Mouse (Mus musculus) kidney, postnatal 0 days (tissue): Measurements from ENCODE around the gene Ppp1r12c. TPM values are rescaled to one million over a fixed set of nuclear protein-coding genes. Genes with fewer than 3 reads are reported as not detected.

Experiments used
- ATAC-seq: fragments of 200-750 bp; cut with Nextera tagmentation; replicated peaks from 2 replicates; pipeline ENCODE4 v1.8.0; 2017; ENCODE audit warnings: low read depth, moderate number of reproducible peaks, moderate TSS enrichment, moderate library complexity; ENCODE audit not compliant: low FRiP score
- DNase-seq: peaks from one replicate; pipeline ENCODE4 v3.0.0-alpha.2; 2016; ENCODE audit warnings: low spot score
- H3K27ac ChIP-seq: fragments of 300-500 bp; sonication (generic); 2 replicates; pipeline ENCODE4 v1.5.1; 2014; ENCODE audit warnings: mild to moderate bottlenecking
- H3K27me3 ChIP-seq: fragments of 300-500 bp; sonication (generic); 2 replicates; pipeline ENCODE4 v1.6.1; 2014; ENCODE audit warnings: low read length, mixed read lengths; ENCODE audit not compliant: insufficient read depth
- H3K36me3 ChIP-seq: fragments of 300-500 bp; sonication (generic); 2 replicates; pipeline ENCODE4 v1.6.1; 2014; ENCODE audit warnings: low read length, mixed read lengths; ENCODE audit not compliant: insufficient read depth
- H3K4me1 ChIP-seq: fragments of 300-500 bp; sonication (generic); replicated peaks from 2 replicates; pipeline ENCODE4 v1.6.1; 2014; ENCODE audit warnings: antibody characterized with exemption, low read length, mixed read lengths; ENCODE audit not compliant: insufficient read depth
- H3K4me2 ChIP-seq: fragments of 300-500 bp; sonication (generic); 2 replicates; pipeline ENCODE4 v1.6.1; 2014; ENCODE audit warnings: mild to moderate bottlenecking, low read length, moderate library complexity, mixed read lengths
- H3K4me3 ChIP-seq: fragments of 300-500 bp; sonication (generic); replicated peaks from 2 replicates; pipeline ENCODE4 v1.5.1; 2014; ENCODE audit warnings: low read depth, low read length
- H3K9ac ChIP-seq: fragments of 300-500 bp; sonication (generic); 2 replicates; pipeline ENCODE4 v1.6.1; 2014; ENCODE audit warnings: low read depth, low read length
- H3K9me3 ChIP-seq: fragments of 300-500 bp; sonication (generic); replicated peaks from 2 replicates; pipeline ENCODE4 v1.6.1; 2016; ENCODE audit warnings: low read length, inconsistent platforms, mixed read lengths
- CTCF ChIP-seq: IDR thresholded peaks from 2 replicates; pipeline ENCODE4 v1.5.1; 2016; ENCODE audit warnings: antibody characterized with exemption, low read depth, mild to moderate bottlenecking, moderate library complexity
- WGBS: fragments of 180-500 bp; shearing (Covaris S2); extraction: QIAGEN DNeasy Blood & Tissue Kit; methylation state at CpG from one replicate; pipeline ENCODE4 v1.1.7; 2014; 5-methylcytosine and 5-hydroxymethylcytosine counted together
- polyA plus RNA-seq: library from polyadenylated mRNA; unstranded; fragments of >200 nt; fragmentation: Nextera tagmentation; extraction: Ambion mirVana; gene quantifications from 2 replicates; pipeline ENCODE4 v1.2.1, GENCODE M21; 2015

Ppp1r12c gene
- polyA plus RNA-seq, 1 experiment from 2014 or later, result 33.8 TPM

DNA sequence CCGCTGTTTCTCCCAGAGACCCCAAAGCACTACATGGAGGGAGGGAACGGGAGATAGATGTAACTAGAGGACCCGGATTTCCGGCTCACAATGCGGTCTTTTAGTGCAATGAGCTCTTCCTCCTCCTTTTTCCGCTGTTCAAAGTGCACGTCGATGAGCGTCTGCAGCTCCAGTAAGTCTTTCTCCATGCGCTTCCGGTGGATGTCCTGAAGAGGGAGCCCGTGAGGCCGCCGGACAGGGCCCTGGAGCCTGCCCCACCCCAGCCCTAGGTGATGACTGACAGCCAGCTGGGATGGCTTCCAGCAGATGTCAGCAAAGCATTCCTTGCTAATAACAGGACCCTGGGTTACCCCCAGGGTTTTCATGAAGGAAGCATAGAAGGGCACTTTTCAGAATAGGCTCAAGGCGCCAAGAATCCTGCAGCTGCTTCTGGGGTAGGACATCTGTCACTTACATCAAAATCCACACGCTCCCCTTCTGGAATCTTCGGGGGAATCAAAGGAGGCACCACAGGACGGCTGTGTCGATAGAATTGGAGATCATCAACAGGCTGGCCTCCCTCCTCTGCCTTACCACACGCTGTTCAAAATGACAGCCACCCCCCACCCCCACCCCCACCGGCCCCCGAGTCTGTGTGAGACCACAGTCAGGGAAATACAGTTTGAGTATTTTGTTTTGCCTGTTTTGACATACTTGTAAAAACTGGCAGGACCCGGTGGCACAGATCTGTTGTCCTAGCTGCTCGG, 8.6 kb upstream of the Ppp1r12c start:
- Histone ChIP-seq H3K4me1 (0 out of 2 replicates have a peak, but pooled peaks cover 6% of the 10 kb centered on the region), H3K27ac (no peak overlapping the region), H3K4me3 (no peak overlapping the region), H3K9ac (no peak overlapping the region), H3K36me3 (no peaks in the 10 kb centered on the region), H3K4me2 (peak overlapping the region; percentile 37; the same call in 1 of the 2 replicates), H3K27me3 (no peaks in the 10 kb centered on the region), H3K9me3 (no peaks in the 10 kb centered on the region)
- TF ChIP-seq CTCF, result peak; percentile 85
- WGBS, result 16% methylated on average over 24 of the region's 24 CpGs
- peak; percentile 73 for ATAC-seq
- peak; percentile 89 for DNase-seq

DNA sequence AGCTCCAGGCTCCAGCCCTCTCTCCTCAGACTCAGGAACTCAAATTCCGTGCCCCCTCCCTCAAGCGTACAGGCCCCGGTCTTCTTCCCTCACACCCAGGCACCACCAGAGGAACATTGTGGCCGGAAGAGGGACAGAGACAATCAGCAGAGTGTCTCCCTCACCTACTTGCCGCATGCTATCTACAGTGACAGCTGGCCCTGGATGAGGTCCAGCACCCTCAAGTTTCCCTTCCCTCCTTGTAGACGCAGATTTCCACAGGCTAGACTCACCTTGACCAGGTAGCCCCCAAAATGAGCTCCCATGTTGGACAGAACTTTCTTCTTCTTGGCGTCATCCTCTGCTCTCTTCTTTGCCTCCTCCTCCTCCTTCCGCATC, 7.2 kb upstream of the Ppp1r12c start:
- ATAC-seq (no peak), DNase-seq (no peak)
- no peak overlapping the region for H3K27ac ChIP-seq
- H3K9ac ChIP-seq, result no peak overlapping the region
- H3K36me3 ChIP-seq, result no peaks in the 10 kb centered on the region
- 92% methylated on average over 8 of the region's 8 CpGs for WGBS
- H3K4me2 ChIP-seq, result no peak overlapping the region
- no peak overlapping the region for H3K4me3 ChIP-seq
- TF ChIP-seq CTCF, result no peak
- H3K4me1 ChIP-seq, result no peaks in the 10 kb centered on the region
- H3K9me3 ChIP-seq, result no peaks in the 10 kb centered on the region
- no peaks in the 10 kb centered on the region for H3K27me3 ChIP-seq

DNA sequence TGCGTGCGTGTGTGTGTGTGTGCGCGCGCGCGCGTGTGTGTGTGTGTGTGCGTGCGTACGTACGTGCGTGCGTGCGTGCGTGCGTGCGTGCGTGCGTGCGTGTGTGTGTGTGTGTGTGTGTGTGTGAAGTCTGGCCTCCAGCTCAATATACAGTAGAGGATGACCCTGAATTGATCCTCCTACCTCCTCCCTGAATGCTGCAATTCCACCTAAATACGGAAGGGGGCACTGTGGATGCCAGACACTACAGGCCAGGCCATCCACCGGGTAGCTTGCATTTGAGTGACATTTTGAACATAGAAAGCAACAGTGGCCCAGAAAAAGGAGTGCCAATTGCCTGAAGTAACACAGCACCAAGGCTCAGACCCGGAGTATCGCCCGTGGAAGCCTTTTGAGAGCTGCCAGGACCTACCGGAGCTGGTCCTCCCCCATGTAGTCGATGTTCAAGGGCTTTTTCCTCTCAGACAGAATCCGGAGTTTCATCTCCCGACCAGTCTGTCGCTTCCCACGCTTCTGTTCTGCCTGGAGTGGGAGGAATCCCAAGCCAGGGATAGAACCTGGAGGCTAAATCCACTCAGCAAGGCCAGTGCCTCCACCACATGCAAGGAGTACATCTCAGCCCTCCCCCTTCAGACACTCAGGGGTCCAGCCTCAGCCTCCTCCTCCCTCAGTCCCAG, 6.7 kb upstream of the Ppp1r12c start:
- no peak overlapping the region for H3K27ac ChIP-seq
- 82% methylated on average over 17 of the region's 32 CpGs for WGBS
- no peak overlapping the region for H3K4me3 ChIP-seq
- no peak for ATAC-seq
- H3K9me3 ChIP-seq, result no peaks in the 10 kb centered on the region
- H3K4me2 ChIP-seq, result no peak overlapping the region
- no peak for DNase-seq
- H3K9ac ChIP-seq, result no peak overlapping the region
- no peaks in the 10 kb centered on the region for H3K27me3 ChIP-seq
- peak; percentile 39; the same call in 1 of the 2 replicates for TF ChIP-seq CTCF
- H3K4me1 ChIP-seq, result no peaks in the 10 kb centered on the region
- no peaks in the 10 kb centered on the region for H3K36me3 ChIP-seq

DNA sequence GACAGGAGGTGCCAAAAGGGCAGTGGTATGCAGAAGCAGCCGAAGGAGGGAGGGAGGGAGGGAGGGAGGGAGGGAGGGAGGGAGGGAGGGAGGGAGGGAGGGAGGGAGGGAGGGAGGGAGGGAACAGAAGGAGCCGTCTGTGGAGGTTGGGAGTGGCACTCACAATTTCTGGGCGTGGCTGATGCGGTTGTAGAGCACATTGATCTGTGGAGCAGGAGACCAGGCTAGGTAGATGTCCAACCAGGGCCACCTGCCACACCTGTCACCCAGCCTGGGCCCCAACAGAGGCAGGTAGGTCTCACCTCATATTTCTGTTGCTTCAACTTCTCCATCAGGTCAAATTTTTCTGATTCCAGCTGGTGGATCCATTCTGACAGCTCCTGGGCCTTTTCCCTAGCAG, 5.7 kb upstream of the Ppp1r12c start:
- no peak for TF ChIP-seq CTCF
- Histone ChIP-seq H3K36me3 (no peaks in the 10 kb centered on the region), H3K4me3 (no peak overlapping the region), H3K27ac (no peak overlapping the region), H3K4me1 (no peaks in the 10 kb centered on the region), H3K9me3 (no peaks in the 10 kb centered on the region), H3K4me2 (no peak overlapping the region), H3K27me3 (no peaks in the 10 kb centered on the region), H3K9ac (no peak overlapping the region)
- ATAC-seq (no peak), DNase-seq (no peak)
- 67% methylated on average over 3 of the region's 4 CpGs for WGBS

DNA sequence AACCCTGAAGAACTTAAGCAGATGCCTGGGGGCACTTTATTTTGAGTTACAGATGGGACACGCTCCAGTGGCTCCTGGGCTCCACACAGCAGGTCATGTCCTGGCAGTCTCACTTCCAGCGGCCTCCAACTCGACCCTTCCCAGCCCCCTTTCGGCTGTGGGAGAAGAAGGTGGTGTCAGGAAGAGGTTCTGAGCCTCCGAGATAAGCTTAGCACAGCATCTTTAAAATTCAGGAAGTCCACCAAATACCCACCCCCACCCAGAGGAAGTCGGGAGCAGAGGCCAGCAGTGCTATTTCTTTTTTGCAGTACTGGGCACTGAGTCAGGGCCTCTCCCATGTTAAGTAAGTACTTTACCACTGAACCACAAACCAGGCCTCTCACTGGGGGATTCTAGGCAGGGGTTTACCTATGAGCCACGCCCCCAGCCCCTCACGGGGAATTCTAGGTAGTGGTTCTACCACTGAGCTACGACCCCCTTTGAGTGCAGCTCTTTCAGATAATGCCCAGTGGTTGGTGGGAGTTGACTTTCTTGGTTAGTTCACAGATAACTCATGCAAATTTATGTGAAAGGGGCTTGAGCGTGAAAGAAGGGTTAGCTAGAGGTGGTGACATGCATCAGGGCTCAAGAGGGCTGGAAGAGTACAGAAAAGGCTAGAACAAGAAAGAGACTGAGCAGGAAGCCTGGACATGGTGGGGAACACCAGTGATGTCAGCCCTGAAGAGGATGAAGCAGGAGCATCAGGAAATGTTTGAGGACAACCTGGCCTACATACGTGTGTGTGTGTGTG, 3.4 kb upstream of the Ppp1r12c start:
- Histone ChIP-seq H3K4me1 (0 out of 2 replicates have a peak, but pooled peaks cover under 1% of the 10 kb centered on the region), H3K4me3 (no peak overlapping the region), H3K9ac (no peak overlapping the region), H3K9me3 (no peaks in the 10 kb centered on the region), H3K27me3 (no peaks in the 10 kb centered on the region), H3K4me2 (no peak overlapping the region), H3K36me3 (no peaks in the 10 kb centered on the region), H3K27ac (peak overlapping the region; percentile 19; the same call in 1 of the 2 replicates)
- WGBS, result 45% methylated on average over 11 of the region's 11 CpGs
- TF ChIP-seq CTCF, result no peak
- ATAC-seq (no peak), DNase-seq (no peak)

DNA sequence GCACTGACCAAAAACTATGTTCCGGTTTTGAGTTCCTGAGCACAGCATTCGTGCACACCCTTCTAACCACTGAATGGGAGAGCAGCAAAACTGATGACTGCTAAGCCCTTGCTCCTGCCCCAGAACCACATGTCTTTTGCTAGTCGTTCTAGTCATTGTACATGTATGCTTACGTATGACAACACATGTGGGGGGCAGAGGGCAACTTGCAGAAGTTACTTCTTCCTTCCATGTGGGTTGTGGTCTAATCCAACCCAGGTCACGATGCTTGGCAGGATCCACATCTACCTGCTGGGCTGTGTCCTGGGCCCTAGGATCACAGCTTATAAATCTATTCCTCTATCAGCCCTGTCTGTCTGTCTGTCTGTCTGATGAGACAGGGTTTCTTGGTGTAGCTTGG, 2.4 kb upstream of the Ppp1r12c start:
- DNase-seq (no peak), ATAC-seq (no peak)
- H3K9ac ChIP-seq, result no peak overlapping the region
- H3K27ac ChIP-seq, result no peak overlapping the region
- H3K4me2 ChIP-seq, result no peak overlapping the region
- WGBS, result 79% methylated on average over 5 of the region's 5 CpGs
- H3K4me3 ChIP-seq, result no peak overlapping the region
- H3K9me3 ChIP-seq, result no peaks in the 10 kb centered on the region
- peaks cover 9% of the 10 kb centered on the region; the same call in 1 of the 2 replicates for H3K4me1 ChIP-seq
- H3K27me3 ChIP-seq, result no peaks in the 10 kb centered on the region
- TF ChIP-seq CTCF, result no peak
- H3K36me3 ChIP-seq, result no peaks in the 10 kb centered on the region
